ENCODE assay signal across 8 mouse cellular contexts in genomic region chr12:70968141-70968790, GRCm38 (mm10). TPM values are rescaled to one million over a fixed set of nuclear protein-coding genes. Genes with fewer than 3 reads are reported as not detected.
DNase-seq lines count a peak whose midpoint lies in the region; ATAC-seq and TF ChIP-seq lines count a peak whose summit lies in the region.

No protein-coding gene starts in this region.

- no peaks in the 10 kb centered on the region for H3K27me3 ChIP-seq in hindbrain, embryonic 16.5 days (replicated peaks; ENCODE audit: control insufficient read depth, insufficient read depth, low read length)

- TF ChIP-seq CTCF in left cerebral cortex, adult 2 months (IDR thresholded peaks at IDR 0.05) = peak; percentile 76

- peak; percentile 81 for DNase-seq in T-cell, adult 2 months (ENCODE audit: low spot score)
- DNase-seq in cerebellum, postnatal 36 days = peak; percentile 80
- DNase-seq in gastrocnemius, adult 18-20 months (ENCODE audit: low spot score) = peak; percentile 83
- peak; percentile 74 to 77 for DNase-seq in left cerebral cortex, adult 2 months (ENCODE audit: extremely low spot score in 1 of 2, low spot score in 2 of 2)
- DNase-seq in right cerebral cortex, adult 2 months (ENCODE audit: low spot score in 2 of 2) = peak; percentile 72 to 77
- peak; percentile 41 for DNase-seq in urinary bladder, postnatal 10 days (ENCODE audit: low spot score)

- ATAC-seq in hindbrain, embryonic 16.5 days = peak; percentile 79

- no peaks in the 10 kb centered on the region for H3K79me2 ChIP-seq in macrophage (ENCODE audit: inconsistent target)

- no peaks in the 10 kb centered on the region for H3K9me3 ChIP-seq in hindbrain, embryonic 16.5 days (ENCODE audit: control insufficient read depth, low read length)

- H3K9ac ChIP-seq in hindbrain, embryonic 16.5 days (ENCODE audit: low read depth, low read length) = peak overlapping the region; percentile 76

- WGBS in hindbrain, embryonic 16.5 days = under 1% methylated on average over 34 of the region's 35 CpGs
- 2% methylated on average over 29 of the region's 35 CpGs for WGBS in macrophage (ENCODE audit: missing documents)

- H3K36me3 ChIP-seq in hindbrain, embryonic 16.5 days (ENCODE audit: control insufficient read depth, insufficient read depth, low read length) = peaks cover 2% of the 10 kb centered on the region
- H3K36me3 ChIP-seq in macrophage (ENCODE audit: inconsistent target) = no peaks in the 10 kb centered on the region

- H3K4me2 ChIP-seq in hindbrain, embryonic 16.5 days (ENCODE audit: low read length) = peak overlapping the region; percentile 69

- H3K4me1 ChIP-seq in hindbrain, embryonic 16.5 days (ENCODE audit: control insufficient read depth, insufficient read depth, low read depth, low read length) = no peaks in the 10 kb centered on the region; the same call in 1 of the 2 replicates

- intact Hi-C loops in left cerebral cortex, adult 2 months (cut with DNase I) = loop anchor here (2.0 kb wide), 1 partner anchor 83 kb away; no protein-coding TSS in a partner anchor

- H3K27ac ChIP-seq in hindbrain, embryonic 16.5 days (ENCODE audit: low read depth, low read length) = peak overlapping the region; percentile 89
- peak overlapping the region; percentile 98 for H3K27ac ChIP-seq in left cerebral cortex, adult 2 months
- peak overlapping the region; percentile 86 for H3K27ac ChIP-seq in macrophage

- H3K4me3 ChIP-seq in hindbrain, embryonic 16.5 days (ENCODE audit: low read length) = peak overlapping the region; percentile 60
- H3K4me3 ChIP-seq in left cerebral cortex, adult 2 months = peak overlapping the region; percentile 81
- peak overlapping the region; percentile 54 for H3K4me3 ChIP-seq in macrophage (ENCODE audit: inconsistent target)

RNA-seq across cellular contexts. Expression of gene Psma3, which starts 6.2 kb away (rescaled TPM):
- 100 to 1,000 TPM; 267 to 285 TPM for total RNA-seq in gastrocnemius, adult 18-20 months (2021)
- 489 and 503 TPM in 2 replicates for polyA plus RNA-seq in hindbrain, embryonic 16.5 days (2015; fragmentation: Nextera tagmentation; extraction: Ambion mirVana)
- 100 to 1,000 TPM; 170 to 185 TPM for total RNA-seq in left cerebral cortex, adult 2 months (2021)
- total RNA-seq in macrophage (2018; cell fraction: chromatin; rRNA removed) = 100 to 1,000 TPM; 126 to 282 (median 203) TPM
- total RNA-seq in macrophage (2018; cell fraction: cytosol; rRNA removed) = 100 to 1,000 TPM; 131 to 253 (median 177) TPM
- 100 to 1,000 TPM; 100 to 256 (median 165) TPM for total RNA-seq in macrophage (2018; cell fraction: nucleus; rRNA removed)
- 163 to 269 TPM (median 248 TPM) in 3 replicates for polyA plus RNA-seq in macrophage (2018)

RNA-seq across cellular contexts. Expression of gene Actr10, which starts 30.6 kb away (rescaled TPM):
- total RNA-seq in gastrocnemius, adult 18-20 months (2021) = 100 to 1,000 TPM in 1 of 2 experiments, 10 to 100 TPM in 1; 93.2 to 103 TPM
- polyA plus RNA-seq in hindbrain, embryonic 16.5 days (2015; fragmentation: Nextera tagmentation; extraction: Ambion mirVana) = 172 and 196 TPM in 2 replicates
- 100 to 1,000 TPM; 138 to 163 TPM for total RNA-seq in left cerebral cortex, adult 2 months (2021)
- 10 to 100 TPM; 23.9 to 69.5 (median 50.5) TPM for total RNA-seq in macrophage (2018; cell fraction: chromatin; rRNA removed)
- 10 to 100 TPM; 34.9 to 63.7 (median 44.0) TPM for total RNA-seq in macrophage (2018; cell fraction: cytosol; rRNA removed)
- total RNA-seq in macrophage (2018; cell fraction: nucleus; rRNA removed) = 10 to 100 TPM; 22.7 to 52.6 (median 32.3) TPM
- polyA plus RNA-seq in macrophage (2018) = 26.4 to 54.8 TPM (median 53.4 TPM) in 3 replicates

RNA-seq across cellular contexts. Expression of gene Arid4a, which starts 47.5 kb away (rescaled TPM):
- 1 to 10 TPM; 8.9 to 9.0 TPM for total RNA-seq in gastrocnemius, adult 18-20 months (2021)
- polyA plus RNA-seq in hindbrain, embryonic 16.5 days (2015; fragmentation: Nextera tagmentation; extraction: Ambion mirVana) = 41.4 and 41.7 TPM in 2 replicates
- 10 to 100 TPM; 35.2 to 36.4 TPM for total RNA-seq in left cerebral cortex, adult 2 months (2021)
- 100 to 1,000 TPM in 25 of 26 experiments, 10 to 100 TPM in 1; 89.8 to 317 (median 227) TPM for total RNA-seq in macrophage (2018; cell fraction: chromatin; rRNA removed)
- 10 to 100 TPM; 11.7 to 39.1 (median 31.2) TPM for total RNA-seq in macrophage (2018; cell fraction: cytosol; rRNA removed)
- 100 to 1,000 TPM in 7 of 26 experiments, 10 to 100 TPM in 19; 46.9 to 144 (median 92.7) TPM for total RNA-seq in macrophage (2018; cell fraction: nucleus; rRNA removed)
- polyA plus RNA-seq in macrophage (2018) = 17.8 to 50.5 TPM (median 26.8 TPM) in 3 replicates

Comparison
In these comparisons a context has a peak if more than half of its experiments do, and no peak if none do; other contexts are left out.
1. Peak in every context shown above with its lines: DNase-seq, ATAC-seq, H3K4me3 ChIP-seq and H3K27ac ChIP-seq.